ENCODE assay signal across 23 mouse cellular contexts in genomic region chr13:110356941-110357340, GRCm38 (mm10). TPM values are rescaled to one million over a fixed set of nuclear protein-coding genes. Genes with fewer than 3 reads are reported as not detected.
A peak's percentile ranks its signal among the peaks of the same experiment; 100 is the strongest.
DNase-seq lines count a peak whose midpoint lies in the region; ATAC-seq and TF ChIP-seq lines count a peak whose summit lies in the region.
"Had no signal": no experiment of that assay in that cellular context is flagged by ENCODE, and none has a peak within 500 bp of the region (broad histone marks: within the 10 kb centered on the region; RNA-seq: fewer than 3 reads in every experiment).

Gapt (minus strand) TSS chr13:110357199.

- H3K9me3 ChIP-seq in liver, postnatal 0 days (ENCODE audit: low read length): no peaks in the 10 kb centered on the region
- H3K9me3 ChIP-seq: embryonic facial prominence, embryonic 10.5 days; forebrain, embryonic 12.5 days; hindbrain, embryonic 15.5 days; stomach, embryonic 15.5 days had no signal

- TF ChIP-seq EP300 in liver, postnatal 0 days (IDR thresholded peaks at IDR 0.05; ENCODE audit: low read depth): no peak

- no peaks in the 10 kb centered on the region for H3K4me1 ChIP-seq in liver, postnatal 0 days (ENCODE audit: insufficient read depth)
- H3K4me1 ChIP-seq in kidney, adult 2 months (ENCODE audit: control insufficient read depth, insufficient read depth, low read length): no peaks in the 10 kb centered on the region
- H3K4me1 ChIP-seq: embryonic facial prominence, embryonic 10.5 days; forebrain, embryonic 12.5 days; hindbrain, embryonic 15.5 days; stomach, embryonic 15.5 days had no signal

- no peak for TF ChIP-seq CTCF in liver, postnatal 0 days (IDR thresholded peaks at IDR 0.05; ENCODE audit: low read depth)
- TF ChIP-seq CTCF in kidney, adult 2 months (conservative IDR thresholded peaks at IDR 0.05; ENCODE audit: insufficient read depth, insufficient read length, low read depth, low read length): no peak

- H3K9ac ChIP-seq in liver, postnatal 0 days (replicated peaks): no peak within 1 kb of the TSS; the same call in 1 of the 2 replicates
- H3K9ac ChIP-seq: forebrain, embryonic 12.5 days; hindbrain, embryonic 15.5 days; stomach, embryonic 15.5 days had no signal

- no peak within 1 kb of the TSS for H3K27ac ChIP-seq in liver, postnatal 0 days (ENCODE audit: low read depth)
- H3K27ac ChIP-seq in kidney, adult 2 months (ENCODE audit: insufficient read depth, low read depth, low read length): no peak within 1 kb of the TSS
- H3K27ac ChIP-seq: embryonic facial prominence, embryonic 10.5 days; forebrain, embryonic 12.5 days; gastrocnemius, adult 2 months; hindbrain, embryonic 15.5 days; kidney, postnatal 0 days; stomach, embryonic 15.5 days had no signal

- peak within 1 kb of the TSS; percentile 14 for H3K4me2 ChIP-seq in liver, postnatal 0 days (ENCODE audit: low read depth, low read length)
- H3K4me2 ChIP-seq: forebrain, embryonic 12.5 days; heart, embryonic 11.5 days; hindbrain, embryonic 15.5 days; stomach, embryonic 15.5 days had no signal

- H3K27me3 ChIP-seq in liver, postnatal 0 days (ENCODE audit: insufficient read depth, low read length): no peaks in the 10 kb centered on the region
- H3K27me3 ChIP-seq in splenic B cell, adult 2 months (ENCODE audit: control insufficient read depth, insufficient read depth, low read length, poor library complexity, severe bottlenecking): no peaks in the 10 kb centered on the region
- H3K27me3 ChIP-seq in kidney, adult 2 months (replicated peaks; ENCODE audit: control insufficient read depth, insufficient read depth, low read length): no peaks in the 10 kb centered on the region
- H3K27me3 ChIP-seq: forebrain, embryonic 12.5 days; hindbrain, embryonic 15.5 days; stomach, embryonic 15.5 days had no signal

- TF ChIP-seq POLR2A in kidney, adult 2 months (IDR thresholded peaks at IDR 0.05; ENCODE audit: low read depth, low read length): no peak

- 31% methylated on average over 2 of the region's 2 CpGs for WGBS in liver, postnatal 0 days (ENCODE audit: insufficient replicate concordance)
- 63% methylated on average over 2 of the region's 2 CpGs for WGBS in kidney, adult 2 months

- no peaks in the 10 kb centered on the region for H3K36me3 ChIP-seq in liver, postnatal 0 days (replicated peaks; ENCODE audit: insufficient read depth, low read length)
- peaks cover 12% of the 10 kb centered on the region for H3K36me3 ChIP-seq in splenic B cell, adult 2 months (ENCODE audit: control insufficient read depth, insufficient read depth, low read length, poor library complexity, severe bottlenecking)
- H3K36me3 ChIP-seq in kidney, adult 2 months (ENCODE audit: control insufficient read depth, insufficient read depth, low read length): no peaks in the 10 kb centered on the region
- H3K36me3 ChIP-seq: embryonic facial prominence, embryonic 10.5 days; forebrain, embryonic 12.5 days; hindbrain, embryonic 15.5 days; stomach, embryonic 15.5 days had no signal

- H3K4me3 ChIP-seq in liver, postnatal 0 days (ENCODE audit: low read depth, low read length): peak within 1 kb of the TSS; percentile 1; the same call in 1 of the 2 replicates
- H3K4me3 ChIP-seq in kidney, adult 2 months (ENCODE audit: insufficient read depth, low read depth, low read length): no peak within 1 kb of the TSS
- H3K4me3 ChIP-seq: embryonic facial prominence, embryonic 10.5 days; forebrain, embryonic 12.5 days; gastrocnemius, adult 2 months; hindbrain, embryonic 15.5 days; stomach, embryonic 15.5 days had no signal

- ATAC-seq in liver, postnatal 0 days: no peak
- ATAC-seq: intestine, embryonic 16.5 days had no signal

- peak; percentile 25 for DNase-seq in lung, postnatal 36 days
- no peak for DNase-seq in lung, postnatal 14 days
- DNase-seq in MEL-GATA-1-ER (ENCODE audit: extremely low read depth, low read depth): peak; percentile 71
- DNase-seq in liver, postnatal 0 days: no peak
- DNase-seq in splenic B cell, adult 2 months (ENCODE audit: low read depth, low spot score): peak; percentile 87
- DNase-seq in kidney, adult 2 months: no peak
- no peak for DNase-seq in embryo, embryonic 10 days (ENCODE audit: low spot score)
- DNase-seq: adrenal gland, postnatal 14 days; cerebellum, adult 2 months; cerebellum, postnatal 36 days; gastrocnemius, adult 2 months; heart, postnatal 10 days; lung, adult 18-20 months; right cerebral cortex, adult 18-20 months had no signal

RNA-seq across cellular contexts. Expression of gene Gapt, which starts in this region (rescaled TPM):
- 3.5 and 3.6 TPM in 2 replicates for polyA plus RNA-seq in liver, postnatal 0 days (2015; fragmentation: Nextera tagmentation; extraction: Ambion mirVana)
- 0.05 and 0.30 TPM in 2 replicates for polyA plus RNA-seq in kidney, adult 2 months (2012; rRNA removed)
- polyA plus RNA-seq: cerebellum, adult 2 months; limb, embryonic 11.5 days; midbrain, postnatal 0 days had no signal

Comparison
In these comparisons a context has a peak if more than half of its experiments do, and no peak if none do; other contexts are left out.
1. DNase-seq: peak in lung, postnatal 36 days (single experiment), MEL-GATA-1-ER (single experiment) and splenic B cell, adult 2 months (single experiment); none in lung, postnatal 14 days (single experiment), liver, postnatal 0 days (single experiment), kidney, adult 2 months (single experiment) and embryo, embryonic 10 days (single experiment).